Mouse (Mus musculus): ENCODE data around the gene Gtf2i. TPM values are rescaled to one million over a fixed set of nuclear protein-coding genes. Genes with fewer than 3 reads are reported as not detected.

Gene Gtf2i
- polyA plus RNA-seq, 1 experiment from 2014 or later: 220 TPM

DNA sequence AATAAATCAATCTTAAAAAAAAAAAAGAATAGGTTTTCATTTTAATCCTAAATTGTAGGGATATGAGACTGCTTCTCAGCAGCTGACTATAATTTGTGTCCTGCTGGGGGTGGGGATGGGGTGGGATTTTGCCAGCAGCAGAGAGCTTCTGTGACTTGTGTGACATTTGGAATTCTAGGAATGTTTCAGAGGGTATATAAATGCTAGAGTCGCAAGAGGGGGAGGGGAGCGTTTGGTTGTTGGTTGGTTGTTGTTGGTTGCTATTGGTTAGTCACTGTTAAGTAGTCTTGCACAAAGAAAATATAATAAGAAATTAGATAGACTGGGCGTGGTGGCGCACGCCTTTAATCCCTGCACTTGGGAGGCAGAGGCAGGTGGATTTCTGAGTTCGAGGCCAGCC, 4.3 kb upstream of the Gtf2i start:
- Histone ChIP-seq H3K27ac (replicated peaks) (no peak overlapping the region), H3K9ac (replicated peaks) (no peak overlapping the region), H3K27me3 (no peaks in the 10 kb centered on the region), H3K9me3 (no peaks in the 10 kb centered on the region), H3K4me3 (no peak overlapping the region), H3K36me3 (no peaks in the 10 kb centered on the region), H3K4me2 (replicated peaks) (no peak overlapping the region), H3K4me1 (peaks cover 15% of the 10 kb centered on the region)
- 84% methylated on average over 6 of the region's 6 CpGs for WGBS
- no peak for ATAC-seq (ENCODE audit: low FRiP score, low read depth)

DNA sequence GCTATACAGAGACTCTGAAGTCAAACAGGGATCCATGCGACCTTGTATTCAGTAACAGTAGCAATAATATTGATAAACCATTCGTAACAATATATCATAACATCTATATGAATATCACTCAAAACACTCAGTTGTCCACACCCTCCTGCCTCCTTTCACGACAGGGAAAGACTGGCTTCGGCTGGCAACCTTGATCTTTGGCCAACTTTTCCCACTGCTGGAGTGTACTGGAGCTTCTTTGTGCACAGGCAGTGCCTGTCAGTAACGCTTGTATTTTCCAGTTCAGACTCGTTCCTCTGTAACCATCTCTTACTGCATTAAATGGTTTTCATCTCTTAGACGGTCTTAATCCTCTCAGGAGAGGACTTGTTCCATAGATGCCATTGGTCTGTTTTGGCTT, 2.2 kb upstream of the Gtf2i start:
- Histone ChIP-seq H3K4me2 (replicated peaks) (no peak overlapping the region), H3K27ac (replicated peaks) (peak overlapping the region; percentile 100)
- ATAC-seq (ENCODE audit: low FRiP score, low read depth): no peak

DNA sequence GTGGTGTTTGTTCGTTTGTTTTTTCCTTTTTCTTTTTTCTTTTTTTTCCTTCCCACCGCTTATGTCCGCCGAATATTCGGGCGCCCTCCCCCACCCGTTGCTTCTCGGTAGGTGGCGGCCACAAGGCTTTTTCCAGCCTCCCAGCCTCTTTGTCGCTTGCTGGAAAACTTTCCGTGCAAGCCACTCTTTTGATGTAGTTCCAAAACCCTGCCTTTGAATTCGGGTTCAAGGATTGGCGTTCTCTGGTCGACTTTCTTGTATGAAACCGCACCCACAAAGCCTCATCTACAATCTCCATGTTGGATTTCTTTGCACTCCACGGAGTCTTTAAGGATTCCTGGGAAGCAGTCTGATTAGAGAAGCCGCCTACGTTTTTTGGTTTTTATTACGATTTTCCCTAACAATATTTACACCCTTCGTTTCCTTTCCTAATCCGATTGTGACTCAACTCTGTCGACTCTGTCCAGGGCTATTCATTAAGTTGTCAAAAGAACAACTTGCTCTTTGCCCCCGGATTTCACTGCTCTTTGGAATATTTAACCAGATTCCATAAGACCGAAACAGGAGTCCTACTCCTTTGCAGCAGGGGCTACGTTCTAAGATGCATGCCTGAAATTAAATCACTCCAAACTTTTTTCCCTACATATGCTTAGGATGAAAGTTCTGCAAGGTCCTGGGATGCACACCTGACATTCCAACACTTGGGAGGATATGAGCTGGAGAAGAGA, 1.2 kb upstream of the Gtf2i start:
- ATAC-seq (ENCODE audit: low FRiP score, low read depth): no peak
- no peaks in the 10 kb centered on the region for H3K9me3 ChIP-seq
- WGBS: under 1% methylated on average over 25 of the region's 25 CpGs
- H3K36me3 ChIP-seq: peaks cover 8% of the 10 kb centered on the region
- H3K4me2 ChIP-seq (replicated peaks): peak overlapping the region; percentile 61
- H3K27ac ChIP-seq (replicated peaks): peak overlapping the region; percentile 100
- no peaks in the 10 kb centered on the region for H3K27me3 ChIP-seq
- peaks cover 26% of the 10 kb centered on the region for H3K4me1 ChIP-seq
- peak overlapping the region; percentile 47 for H3K4me3 ChIP-seq
- peak overlapping the region; percentile 51 for H3K9ac ChIP-seq (replicated peaks)

More for the DNA sequence above, 2.2 kb upstream of the Gtf2i start:
- Histone ChIP-seq H3K4me3 (no peak overlapping the region), H3K27me3 (no peaks in the 10 kb centered on the region), H3K4me1 (peaks cover 20% of the 10 kb centered on the region), H3K9me3 (no peaks in the 10 kb centered on the region), H3K36me3 (no peaks in the 10 kb centered on the region), H3K9ac (replicated peaks) (no peak overlapping the region)
- 47% methylated on average over 7 of the region's 7 CpGs for WGBS

DNA sequence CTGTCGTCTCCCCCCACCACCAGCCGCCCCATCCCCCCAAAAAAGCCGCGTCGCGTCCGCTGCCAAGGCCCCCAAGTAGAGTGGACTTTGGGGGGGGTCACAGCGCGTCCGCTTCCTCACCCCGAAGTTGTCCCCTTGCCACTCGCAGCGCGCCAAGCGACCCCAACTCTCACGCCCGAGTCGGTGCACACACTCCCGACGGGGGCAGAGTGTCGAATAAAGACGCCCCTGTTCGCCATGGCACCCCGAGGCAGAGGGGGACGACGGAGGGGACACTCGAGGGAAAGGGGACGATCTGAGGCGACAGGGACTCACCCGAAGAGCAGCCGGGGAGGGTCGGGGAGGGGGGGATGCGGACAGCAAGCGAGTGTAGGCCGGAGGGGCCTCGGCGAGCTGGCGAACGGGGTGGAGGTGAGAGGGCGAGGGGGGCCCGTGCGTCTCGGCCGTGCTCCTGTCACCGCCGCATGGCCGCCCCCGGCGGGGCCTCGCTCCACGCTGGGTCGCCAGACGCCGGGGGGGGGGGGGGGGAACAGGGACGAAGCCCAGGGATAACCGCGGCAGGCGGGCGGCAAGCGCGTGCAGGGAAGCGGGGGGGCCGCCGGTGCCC, 389 bp downstream of the Gtf2i start:
- Histone ChIP-seq H3K9me3 (no peaks in the 10 kb centered on the region), H3K27ac (replicated peaks) (peak overlapping the region; percentile 100), H3K4me2 (replicated peaks) (peak overlapping the region; percentile 62), H3K4me3 (peak overlapping the region; percentile 89), H3K9ac (replicated peaks) (peak overlapping the region; percentile 93), H3K4me1 (peaks cover 26% of the 10 kb centered on the region), H3K27me3 (no peaks in the 10 kb centered on the region), H3K36me3 (peaks cover 24% of the 10 kb centered on the region)
- peak; percentile 50 for ATAC-seq (ENCODE audit: low FRiP score, low read depth)
- WGBS: under 1% methylated on average over 51 of the region's 64 CpGs

DNA sequence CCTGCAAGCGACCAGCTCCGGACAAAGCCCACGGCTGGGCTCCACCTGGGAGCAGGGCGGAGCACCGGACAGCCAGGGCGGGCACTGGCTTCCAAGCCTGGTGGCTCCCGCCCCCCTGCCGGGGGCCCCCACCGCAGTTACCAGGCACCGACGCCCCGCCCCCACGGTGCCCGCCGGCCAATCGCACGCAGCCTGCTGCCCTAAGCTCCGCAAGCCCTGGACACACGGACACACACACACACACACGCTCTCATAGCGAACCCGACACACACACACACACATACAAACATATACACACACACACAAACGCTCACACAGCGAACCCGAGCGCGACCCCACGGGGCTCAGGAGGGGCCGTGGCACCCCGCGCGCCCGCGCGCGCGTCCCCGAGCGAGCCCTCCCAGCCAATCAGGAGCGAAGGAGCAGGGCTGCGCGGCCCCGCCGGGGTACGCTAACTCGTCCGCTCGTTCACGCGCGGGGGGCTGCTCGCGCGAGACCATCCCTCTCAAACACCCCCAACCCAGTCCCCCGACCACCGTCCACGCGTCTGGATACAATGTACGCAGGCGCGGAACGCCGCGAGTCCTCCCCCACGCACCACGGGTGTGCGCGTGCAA, 1.0 kb downstream of the Gtf2i start:
- Histone ChIP-seq H3K27me3 (no peaks in the 10 kb centered on the region), H3K27ac (replicated peaks) (peak overlapping the region; percentile 100), H3K9ac (replicated peaks) (peak overlapping the region; percentile 93), H3K36me3 (peaks cover 27% of the 10 kb centered on the region), H3K4me2 (replicated peaks) (peak overlapping the region; percentile 62), H3K9me3 (no peaks in the 10 kb centered on the region), H3K4me3 (peak overlapping the region; percentile 89), H3K4me1 (peaks cover 26% of the 10 kb centered on the region)
- under 1% methylated on average over 64 of the region's 68 CpGs for WGBS
- ATAC-seq (ENCODE audit: low FRiP score, low read depth): peak; percentile 80

DNA sequence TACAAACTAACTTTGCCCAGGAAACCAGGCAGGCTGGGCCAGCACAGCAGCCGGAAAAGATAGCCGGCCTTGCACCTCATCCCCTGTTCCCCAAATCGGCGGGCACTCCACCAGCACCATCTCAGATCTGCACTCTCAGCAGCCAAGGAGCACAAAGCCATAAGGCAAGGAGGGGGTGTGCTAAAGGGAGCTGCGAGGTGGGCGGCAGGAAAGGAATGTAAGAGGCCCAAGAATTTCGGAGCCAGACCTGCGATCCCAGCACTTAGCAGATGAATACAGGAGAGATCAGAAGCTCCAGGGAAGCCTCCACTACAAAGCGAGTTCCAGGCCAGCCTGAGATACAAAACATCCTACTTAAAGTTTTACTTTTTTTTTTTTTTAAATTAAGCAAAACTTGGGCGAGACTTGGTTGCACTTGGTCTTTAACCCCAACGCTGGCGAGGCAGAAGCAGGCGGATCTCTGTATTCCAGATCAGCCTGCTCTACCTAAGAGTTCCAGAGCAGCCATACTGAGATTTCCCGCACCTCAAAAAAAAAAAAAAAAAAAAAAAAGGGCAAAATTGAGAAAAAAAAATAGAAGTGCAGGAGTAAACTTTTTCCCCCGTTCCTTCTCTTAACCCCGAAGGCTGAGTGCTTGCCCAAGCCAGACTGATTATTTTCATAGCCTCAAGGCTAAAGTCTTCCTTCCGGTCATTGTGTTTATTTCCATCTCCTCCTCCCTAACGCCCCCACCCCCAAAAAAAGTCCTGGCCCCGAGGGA, 1.7 kb downstream of the Gtf2i start:
- Histone ChIP-seq H3K4me1 (peaks cover 26% of the 10 kb centered on the region), H3K4me2 (replicated peaks) (peak overlapping the region; percentile 62), H3K9me3 (no peaks in the 10 kb centered on the region), H3K27me3 (no peaks in the 10 kb centered on the region), H3K27ac (replicated peaks) (peak overlapping the region; percentile 100), H3K36me3 (peaks cover 32% of the 10 kb centered on the region), H3K9ac (replicated peaks) (peak overlapping the region; percentile 93), H3K4me3 (peak overlapping the region; percentile 89)
- no peak for ATAC-seq (ENCODE audit: low FRiP score, low read depth)
- WGBS: 3% methylated on average over 19 of the region's 19 CpGs

DNA sequence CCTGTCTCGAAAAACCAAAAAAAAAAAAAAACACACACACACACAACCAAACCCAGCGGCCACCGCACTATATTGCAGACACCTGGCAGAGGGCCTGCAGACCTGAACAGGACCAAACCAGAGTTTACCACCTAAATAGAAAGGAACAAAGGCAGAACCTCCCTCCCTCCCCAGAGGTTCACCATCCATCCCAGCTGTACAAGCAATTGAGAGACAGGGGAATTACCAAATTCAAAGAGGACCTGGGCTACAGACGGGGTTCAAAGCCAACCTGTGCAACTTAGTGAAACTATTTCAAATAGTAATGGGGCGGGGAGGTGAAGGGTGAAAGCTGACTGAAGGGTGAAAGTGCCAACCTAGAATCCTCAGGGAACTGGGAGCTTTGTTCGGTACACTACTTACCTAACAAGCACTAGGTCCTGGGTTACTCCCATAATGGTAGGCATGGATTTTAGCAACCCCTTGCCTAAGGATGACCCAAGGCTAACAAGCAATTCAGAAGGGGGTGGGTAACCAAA, 2.6 kb downstream of the Gtf2i start:
- Histone ChIP-seq H3K4me1 (peaks cover 25% of the 10 kb centered on the region), H3K36me3 (peaks cover 42% of the 10 kb centered on the region)
- no peak for ATAC-seq (ENCODE audit: low FRiP score, low read depth)

DNA sequence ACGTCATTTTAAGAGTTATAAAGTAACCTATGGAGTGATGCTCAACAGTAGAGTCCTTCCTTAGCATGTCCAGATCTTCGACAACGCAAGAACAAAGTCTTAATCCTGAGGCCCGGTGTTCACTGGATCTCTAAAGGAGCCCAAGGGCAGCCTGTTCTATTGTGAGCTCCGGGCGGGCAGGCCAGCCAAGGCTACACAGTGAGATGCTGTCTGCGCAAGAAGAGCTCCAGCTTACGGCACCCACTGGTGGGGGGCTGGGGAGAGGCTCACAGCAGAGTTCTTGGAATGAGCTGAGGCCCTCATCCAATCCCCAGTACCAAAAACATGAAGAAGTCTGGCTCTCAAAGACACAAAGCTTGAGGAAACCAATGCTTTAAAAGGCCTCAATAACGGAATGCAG, 4.4 kb downstream of the Gtf2i start:
- H3K4me3 ChIP-seq: no peak overlapping the region
- H3K9me3 ChIP-seq: no peaks in the 10 kb centered on the region
- H3K4me1 ChIP-seq: peaks cover 12% of the 10 kb centered on the region
- H3K36me3 ChIP-seq: peaks cover 57% of the 10 kb centered on the region
- H3K27ac ChIP-seq (replicated peaks): no peak overlapping the region
- ATAC-seq (ENCODE audit: low FRiP score, low read depth): no peak
- H3K9ac ChIP-seq (replicated peaks): no peak overlapping the region
- H3K27me3 ChIP-seq: no peaks in the 10 kb centered on the region
- 94% methylated on average over 9 of the region's 9 CpGs for WGBS
- H3K4me2 ChIP-seq (replicated peaks): no peak overlapping the region

More for the DNA sequence above, 2.6 kb downstream of the Gtf2i start:
- Histone ChIP-seq H3K27ac (replicated peaks) (no peak overlapping the region; the same call in 1 of the 2 replicates), H3K9ac (replicated peaks) (peak overlapping the region; percentile 11; the same call in 1 of the 2 replicates), H3K4me3 (peak overlapping the region; percentile 89), H3K27me3 (no peaks in the 10 kb centered on the region), H3K9me3 (no peaks in the 10 kb centered on the region), H3K4me2 (replicated peaks) (peak overlapping the region; percentile 62)
- 78% methylated on average over 6 of the region's 6 CpGs for WGBS

DNA sequence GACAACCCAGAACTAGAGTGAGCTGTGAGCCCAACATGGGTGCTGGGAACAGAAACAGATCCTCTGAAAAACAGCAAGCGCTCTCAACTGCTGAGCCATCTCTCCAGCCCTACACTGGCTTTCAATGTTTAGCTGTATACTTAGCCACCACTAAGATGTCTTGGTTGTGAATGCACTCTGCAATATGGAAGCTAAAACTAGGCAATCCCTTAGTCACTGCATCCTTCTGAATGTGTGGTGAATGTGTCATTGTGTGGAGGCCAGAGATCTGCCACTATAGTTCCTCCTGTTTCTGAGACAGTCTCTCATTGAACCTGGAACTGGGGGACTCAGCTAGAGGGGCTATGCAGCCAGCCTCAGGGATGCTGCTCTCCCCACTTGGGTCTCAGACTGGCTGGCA, 5.2 kb downstream of the Gtf2i start:
- no peaks in the 10 kb centered on the region for H3K9me3 ChIP-seq
- no peak overlapping the region for H3K4me2 ChIP-seq (replicated peaks)
- H3K36me3 ChIP-seq: peaks cover 64% of the 10 kb centered on the region
- 100% methylated on average over 1 of the region's 1 CpGs for WGBS
- no peak overlapping the region for H3K27ac ChIP-seq (replicated peaks)
- no peak overlapping the region for H3K9ac ChIP-seq (replicated peaks)
- no peak for ATAC-seq (ENCODE audit: low FRiP score, low read depth)
- H3K27me3 ChIP-seq: no peaks in the 10 kb centered on the region
- peaks cover 12% of the 10 kb centered on the region for H3K4me1 ChIP-seq
- no peak overlapping the region for H3K4me3 ChIP-seq

DNA sequence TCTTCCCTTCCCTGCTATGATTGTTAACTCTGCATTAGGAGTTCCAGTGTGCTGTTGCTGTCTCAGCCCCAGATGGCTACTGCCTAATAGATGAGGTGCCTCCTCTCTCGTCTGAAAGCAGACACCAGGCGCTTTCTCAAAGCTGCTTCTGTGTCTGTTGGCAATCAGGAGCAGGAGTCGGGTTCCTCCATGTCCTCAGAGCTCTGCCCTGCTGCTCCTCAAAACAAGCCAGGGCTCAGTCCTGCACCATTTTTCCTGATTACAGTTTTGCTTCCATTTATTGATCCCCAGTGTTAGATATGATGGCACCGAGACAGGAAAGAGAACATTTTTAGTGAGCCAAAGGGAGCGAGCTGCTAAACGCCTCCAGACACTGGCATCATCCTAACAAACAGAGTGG, 9.9 kb downstream of the Gtf2i start:
- WGBS: 90% methylated on average over 6 of the region's 6 CpGs

DNA sequence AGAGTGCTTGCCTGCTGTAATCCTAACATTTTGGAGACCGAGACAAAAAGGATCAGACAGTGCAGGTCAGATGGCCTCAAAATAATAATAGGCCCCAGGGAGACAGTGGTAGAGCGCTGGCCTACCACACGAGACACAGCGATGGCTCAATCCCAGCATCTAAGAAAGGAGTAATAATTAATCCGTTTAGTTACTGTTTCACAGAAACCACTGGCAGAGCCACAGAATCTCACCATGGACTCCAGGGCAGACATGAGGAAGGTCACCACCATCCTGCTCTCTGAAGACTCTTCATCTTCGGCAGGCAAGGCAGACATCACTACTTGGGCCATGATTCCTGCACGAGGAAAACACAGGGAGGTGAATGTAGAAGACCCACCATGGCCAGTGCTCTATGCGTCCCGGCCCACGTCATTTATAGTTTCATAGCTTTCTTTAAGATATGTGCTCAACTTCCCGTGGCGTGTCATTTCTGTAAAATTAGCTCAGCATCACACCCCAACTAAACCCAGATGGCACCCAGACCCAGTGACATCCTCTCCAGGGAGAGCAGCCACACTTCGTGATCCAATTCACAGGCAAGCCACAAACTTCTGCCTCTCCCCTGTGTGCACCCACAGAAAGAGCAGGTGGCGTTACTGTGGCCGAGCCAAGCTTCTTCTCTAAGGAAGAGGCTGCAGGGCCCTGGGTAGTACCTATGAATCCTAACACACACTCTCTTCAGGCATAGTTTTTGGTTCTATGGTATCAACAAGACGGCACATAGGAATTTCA, 19.1 kb downstream of the Gtf2i start:
- no peak overlapping the region for H3K4me2 ChIP-seq (replicated peaks)
- WGBS: 89% methylated on average over 16 of the region's 16 CpGs
- H3K9ac ChIP-seq (replicated peaks): no peak overlapping the region
- no peak overlapping the region; the same call in 1 of the 2 replicates for H3K27ac ChIP-seq (replicated peaks)
- no peak overlapping the region for H3K4me3 ChIP-seq
- ATAC-seq (ENCODE audit: low FRiP score, low read depth): no peak
- no peaks in the 10 kb centered on the region for H3K9me3 ChIP-seq
- no peaks in the 10 kb centered on the region for H3K27me3 ChIP-seq
- peaks cover 70% of the 10 kb centered on the region for H3K36me3 ChIP-seq
- H3K4me1 ChIP-seq: no peaks in the 10 kb centered on the region

More for the DNA sequence above, 9.9 kb downstream of the Gtf2i start:
- Histone ChIP-seq H3K4me3 (no peak overlapping the region), H3K27ac (replicated peaks) (no peak overlapping the region), H3K9ac (replicated peaks) (no peak overlapping the region), H3K4me1 (no peaks in the 10 kb centered on the region), H3K36me3 (peaks cover 77% of the 10 kb centered on the region), H3K4me2 (replicated peaks) (no peak overlapping the region), H3K9me3 (peaks cover 4% of the 10 kb centered on the region; the same call in 1 of the 2 replicates), H3K27me3 (no peaks in the 10 kb centered on the region)
- ATAC-seq (ENCODE audit: low FRiP score, low read depth): no peak

Data from midbrain, embryonic 12.5 days (tissue).